Mouse (Mus musculus): Measurements from ENCODE around the gene Gm49450.
"Not testable (repeated sequence)": the region's sequence is repeated elsewhere in the genome, so short reads cannot be mapped to it uniquely, and the experiment has no call there.

The Gm49450 gene

DNA sequence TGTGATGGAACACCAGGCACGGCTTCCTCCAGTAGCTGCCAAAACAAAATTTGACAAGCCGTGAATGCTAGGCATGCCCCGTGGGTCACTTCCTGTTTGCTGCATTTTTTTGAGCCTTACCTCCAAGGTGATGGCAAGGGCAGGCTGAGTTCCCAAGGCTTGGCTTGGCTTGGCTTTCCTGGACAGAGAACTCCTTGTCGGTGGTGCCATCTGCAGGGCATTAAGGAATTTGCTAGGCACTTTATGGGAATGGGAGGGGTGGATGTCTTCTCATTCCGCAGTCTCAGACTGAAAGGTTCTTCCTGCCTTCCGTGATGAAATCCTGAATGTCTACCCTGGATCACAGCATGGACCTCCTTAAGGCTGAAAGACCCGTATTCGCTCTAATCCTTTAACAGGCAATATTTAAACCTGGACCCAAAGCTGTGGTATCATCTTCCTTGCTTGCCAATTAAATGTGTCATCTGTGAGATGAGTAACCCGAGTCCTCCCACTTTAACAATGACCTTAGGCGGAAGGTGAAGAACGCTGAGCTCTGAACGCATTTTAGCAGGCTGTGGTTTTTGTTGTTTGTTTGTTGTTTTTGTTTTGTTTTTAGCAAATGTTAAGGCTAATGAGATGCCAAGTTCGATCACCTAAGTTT is 24.6 kb downstream of the Gm49450 start:
- peak; percentile 55 for DNase-seq (ENCODE audit: low read depth, low spot score)

DNA sequence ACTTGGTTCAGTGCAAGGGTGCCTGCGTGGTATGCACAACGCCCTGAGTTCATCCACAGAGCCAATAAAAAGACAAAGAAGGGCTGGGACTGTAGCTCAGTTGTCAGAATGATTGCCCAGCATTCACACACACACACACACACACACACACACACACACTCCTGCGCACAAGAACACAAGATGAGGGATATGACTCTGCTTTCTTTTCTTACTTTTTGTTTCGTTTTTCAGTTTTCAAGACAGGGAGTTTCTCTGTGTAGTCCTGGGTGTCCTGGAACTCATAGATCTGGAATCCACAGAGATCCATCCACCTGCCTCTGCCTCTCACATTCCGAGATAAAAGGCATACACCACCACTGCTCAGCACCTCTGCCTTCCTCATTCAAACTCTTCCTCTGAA is 25.8 kb downstream of the Gm49450 start:
- peak; percentile 81 for DNase-seq (ENCODE audit: low read depth, low spot score)

- DNase-seq (ENCODE audit: low read depth, low spot score), result no peak
Measured at GRCm38 (mm10) chr15:98924682-98925081, 28.7 kb downstream of the Gm49450 start.

DNA sequence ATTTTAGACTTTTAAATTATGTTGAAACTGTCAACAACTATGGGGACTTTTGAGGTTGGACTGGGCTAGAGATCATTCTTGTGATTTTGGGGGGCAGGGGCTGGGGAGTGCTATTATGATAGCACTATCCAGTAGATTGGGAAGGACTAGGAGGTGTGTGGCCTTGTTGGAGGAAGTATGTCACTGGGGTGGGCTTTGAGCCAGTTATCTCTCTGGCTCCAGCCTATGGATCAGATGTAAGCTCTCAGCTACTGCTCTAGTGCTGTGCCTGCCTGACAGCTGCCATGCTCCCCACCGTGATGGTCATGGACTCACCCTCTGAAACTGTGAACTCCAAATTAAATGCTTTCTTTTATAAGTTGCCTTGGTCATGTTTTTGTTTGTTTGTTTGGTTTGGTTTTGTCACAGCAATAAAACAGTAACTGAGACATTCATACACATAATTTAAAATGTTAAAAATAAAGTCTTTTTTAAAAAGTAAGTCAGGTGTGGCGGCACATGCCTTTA is 30.3 kb downstream of the Gm49450 start:
- DNase-seq (ENCODE audit: low read depth, low spot score), result no peak

DNA sequence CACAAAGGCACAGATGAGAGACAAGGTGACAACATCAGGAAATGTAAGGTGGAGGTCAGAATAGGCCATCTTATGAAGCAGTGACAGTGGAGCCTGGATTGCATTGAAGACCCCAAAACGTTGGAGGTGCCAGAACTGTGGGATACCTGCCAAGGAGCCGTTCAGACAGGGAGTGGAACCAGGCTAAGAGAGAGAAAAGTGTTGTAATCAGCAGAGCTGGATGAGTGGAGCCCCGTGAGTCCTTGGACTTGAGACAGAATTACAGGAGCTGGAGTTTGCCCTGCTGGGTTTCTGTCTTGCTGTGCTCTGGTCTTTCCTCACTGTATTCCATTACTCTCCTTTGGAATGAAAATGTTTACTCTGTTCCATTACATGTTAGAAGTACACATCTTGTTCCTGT is 30.8 kb downstream of the Gm49450 start:
- no peak for DNase-seq (ENCODE audit: low read depth, low spot score)

- no peak for DNase-seq (ENCODE audit: low read depth, low spot score)
Measured at GRCm38 (mm10) chr15:98921510-98921909, 31.8 kb downstream of the Gm49450 start.

GRCm38 (mm10) chr15:98918499-98918895 is 34.9 kb downstream of the Gm49450 start:
- DNase-seq (ENCODE audit: low read depth, low spot score), result not testable (repeated sequence)

DNA sequence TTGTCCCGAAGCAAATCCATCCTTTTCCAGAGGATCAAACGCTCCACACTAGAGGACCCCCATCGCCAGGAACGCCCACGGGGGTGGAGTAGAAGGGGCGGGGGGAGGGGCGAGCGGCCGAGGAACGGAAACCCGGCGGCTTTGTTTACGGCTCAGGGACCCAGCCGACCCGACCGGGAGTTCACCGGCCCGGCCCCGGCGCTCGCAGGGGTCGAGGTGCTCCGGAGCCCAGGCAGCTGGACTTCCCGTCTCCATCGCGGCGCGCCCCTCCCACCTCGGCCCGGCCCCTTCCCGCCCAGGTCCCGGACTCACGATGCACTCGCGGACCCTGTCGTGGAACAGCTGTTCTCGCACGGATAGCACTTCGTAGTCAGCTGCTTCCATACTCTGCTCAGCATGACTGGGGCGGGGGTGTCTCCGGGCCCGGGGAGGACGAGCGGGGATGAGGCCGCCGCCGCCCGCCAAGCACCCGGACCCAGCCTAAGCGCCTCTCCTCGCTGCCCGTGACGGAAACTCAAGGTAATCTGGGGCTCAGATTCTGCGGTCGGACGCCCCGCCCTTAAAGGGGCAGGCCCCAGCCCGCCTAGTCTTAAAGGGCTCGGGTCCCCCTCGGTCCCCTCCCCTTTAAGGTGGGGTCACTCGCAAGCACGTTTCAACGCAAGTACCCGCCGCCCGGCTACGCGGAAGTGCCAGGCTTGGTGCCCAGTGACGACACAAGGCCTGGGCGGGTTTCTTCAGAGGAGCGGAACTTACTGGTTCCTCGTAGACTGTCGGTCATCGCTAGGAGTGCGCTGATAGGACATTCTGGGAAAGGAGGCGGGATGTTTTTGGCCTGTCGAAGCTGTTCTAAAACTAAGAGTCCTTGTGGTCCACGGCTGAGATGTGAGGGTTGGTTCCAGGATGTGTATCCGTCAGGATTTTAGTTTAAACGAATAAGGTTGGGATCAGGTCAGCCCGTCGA is 35.5 kb downstream of the Gm49450 start, which contains the start of gene Lmbr1l:
Gene Lmbr1l (minus strand): TSS at position 694 of the 961 bp plus-strand sequence.
- peak; percentile 100 for DNase-seq (ENCODE audit: low read depth, low spot score)

GRCm38 (mm10) chr15:98917091-98917490 is 36.3 kb downstream of the Gm49450 start:
- DNase-seq (ENCODE audit: low read depth, low spot score), result peak; percentile 45

DNA sequence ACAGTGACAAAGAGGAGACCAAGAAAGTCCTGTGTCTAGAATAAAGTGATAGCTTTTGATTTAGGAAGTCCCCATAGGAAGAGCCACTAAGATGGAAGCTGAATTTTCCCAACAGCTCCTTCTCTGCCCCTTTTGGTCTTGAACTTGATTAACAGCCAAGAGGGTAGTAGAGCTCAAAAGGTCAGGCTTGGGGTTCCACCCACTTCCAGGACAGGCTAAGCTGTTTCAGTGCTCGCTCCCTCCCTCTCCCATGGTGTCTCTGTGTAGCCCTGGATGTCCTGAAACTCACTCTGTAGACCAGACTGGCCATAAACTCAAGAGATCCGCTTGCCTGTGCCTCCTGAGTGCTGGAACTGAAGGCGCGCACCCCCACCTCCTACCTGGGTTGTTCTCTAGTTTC is 37.3 kb downstream of the Gm49450 start:
- DNase-seq (ENCODE audit: low read depth, low spot score), result no peak

- DNase-seq (ENCODE audit: low read depth, low spot score), result peak; percentile 37
Measured at GRCm38 (mm10) chr15:98914903-98915302, 38.4 kb downstream of the Gm49450 start.

- DNase-seq (ENCODE audit: low read depth, low spot score), result peak; percentile 42
Measured at GRCm38 (mm10) chr15:98904692-98905091, 48.7 kb downstream of the Gm49450 start.

GRCm38 (mm10) chr15:98902600-98902999 is 50.8 kb downstream of the Gm49450 start:
- no peak for DNase-seq (ENCODE audit: low read depth, low spot score)

DNA sequence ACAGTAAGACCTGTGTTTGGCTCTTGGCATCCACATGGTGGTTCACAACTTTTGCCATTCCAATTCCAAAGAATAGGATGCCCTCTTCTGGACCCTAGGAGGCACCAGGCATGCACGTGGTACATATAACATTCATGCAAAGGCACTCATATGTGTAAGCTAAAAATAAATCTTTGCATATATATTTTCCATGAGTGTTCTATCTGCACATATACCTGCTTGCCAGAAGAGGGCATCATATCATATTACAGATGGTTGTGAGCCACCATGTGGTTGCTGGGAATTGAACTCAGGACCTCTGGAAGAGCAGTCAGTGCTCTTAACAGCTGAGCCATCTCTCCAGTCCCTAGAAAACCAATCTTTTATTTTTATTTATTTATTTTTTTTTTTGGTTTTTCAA is 51.8 kb downstream of the Gm49450 start:
- DNase-seq (ENCODE audit: low read depth, low spot score), result no peak

DNA sequence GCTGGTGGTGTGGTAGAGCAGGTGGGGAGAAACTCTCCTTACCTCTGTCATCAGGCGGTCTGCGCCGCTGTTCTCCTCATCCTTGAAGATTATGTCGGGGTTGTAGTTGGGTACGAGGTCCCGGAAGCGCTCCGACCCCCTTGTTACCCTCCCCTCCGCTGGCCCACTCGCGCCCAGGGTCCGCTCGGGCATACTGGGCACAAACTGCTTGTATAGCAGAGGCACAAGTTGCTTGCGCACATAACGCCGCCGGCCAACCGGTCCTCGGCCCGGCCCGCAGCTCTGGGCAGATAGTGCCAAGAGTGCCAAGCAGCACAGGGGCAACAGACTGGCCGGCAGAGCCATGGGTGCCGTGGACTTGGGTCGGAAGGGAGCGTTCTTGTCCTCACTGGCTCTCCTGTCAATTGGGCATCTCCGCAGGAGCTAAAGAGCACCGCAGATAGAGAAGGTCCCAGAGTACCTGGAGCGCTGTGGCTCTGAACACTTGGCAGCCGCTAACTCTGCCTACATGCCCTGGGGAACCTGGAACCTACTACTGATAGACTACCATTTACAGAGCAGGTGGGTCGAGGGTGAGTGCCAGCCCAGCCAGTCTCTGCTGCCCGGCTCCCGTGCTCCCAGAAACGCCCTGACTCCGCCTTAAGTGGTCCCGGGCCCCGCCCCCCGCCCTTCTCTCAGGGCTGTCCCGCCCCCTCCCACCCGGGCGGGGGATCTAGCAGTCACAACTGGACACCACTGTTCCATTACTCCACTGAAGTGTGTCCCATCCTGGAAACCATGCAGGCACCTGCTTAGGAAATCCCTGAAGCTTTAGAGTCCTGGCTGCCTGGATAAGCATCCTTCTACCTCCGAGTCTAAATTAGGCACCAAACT is 55.2 kb downstream of the Gm49450 start, which contains the start of gene Dhh:
Gene Dhh (minus strand): TSS at position 613 of the 873 bp plus-strand sequence.
- DNase-seq (ENCODE audit: low read depth, low spot score), result no peak

DNA sequence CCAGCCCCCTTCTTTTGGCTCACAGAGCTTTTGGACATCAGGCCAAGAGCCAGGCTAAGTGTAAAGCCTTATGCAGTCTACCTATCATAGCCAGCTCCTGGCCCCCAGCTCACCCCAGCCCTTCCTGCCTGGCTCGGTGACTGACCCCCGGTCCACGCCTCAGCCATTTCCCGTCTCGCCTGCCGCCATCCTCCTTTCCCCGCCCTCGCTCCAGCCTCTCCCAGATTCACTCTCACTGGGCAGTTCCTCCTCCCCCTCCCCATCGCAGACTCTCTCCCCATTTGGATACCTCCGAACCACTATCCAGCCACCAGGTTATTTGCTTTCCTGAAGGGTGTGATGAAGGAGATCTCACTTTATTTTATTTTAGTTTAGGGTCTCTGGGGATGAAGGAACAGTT is 55.9 kb downstream of the Gm49450 start:
- no peak for DNase-seq (ENCODE audit: low read depth, low spot score)

- DNase-seq (ENCODE audit: low read depth, low spot score), result no peak
Measured at GRCm38 (mm10) chr15:98895635-98896589, 57.4 kb downstream of the Gm49450 start.

- DNase-seq (ENCODE audit: low read depth, low spot score), result no peak
Measured at GRCm38 (mm10) chr15:98894746-98895634, 58.4 kb downstream of the Gm49450 start.

All from CD4-positive helper T cell, adult 2 months (primary cell).